Mouse (Mus musculus): ENCODE results near the gene Olfr700. TPM values are rescaled to one million over a fixed set of nuclear protein-coding genes. Genes with fewer than 3 reads are reported as not detected.
"Not testable (repeated sequence)": the region's sequence is repeated elsewhere in the genome, so short reads cannot be mapped to it uniquely, and the experiment has no call there.

The Olfr700 gene
- not detected in 2 replicates for polyA plus RNA-seq (2015; fragmentation: Nextera tagmentation; extraction: Ambion mirVana)

GRCm38 (mm10) chr7:106808734-106809133, at the start of gene Olfr700:
TSS of gene Olfr700 (minus strand) at chr7:106808834.
- WGBS = 92% methylated on average over 1 of the region's 1 CpGs
- Histone ChIP-seq H3K4me3 (no peak within 1 kb of the TSS), H3K27ac (replicated peaks) (no peak within 1 kb of the TSS), H3K27me3 (no peaks in the 10 kb centered on the region), H3K36me3 (no peaks in the 10 kb centered on the region), H3K4me2 (replicated peaks) (no peak within 1 kb of the TSS), H3K4me1 (no peaks in the 10 kb centered on the region), H3K9ac (replicated peaks) (no peak within 1 kb of the TSS), H3K9me3 (no peaks in the 10 kb centered on the region)
- no peak for ATAC-seq (replicated peaks)

DNA sequence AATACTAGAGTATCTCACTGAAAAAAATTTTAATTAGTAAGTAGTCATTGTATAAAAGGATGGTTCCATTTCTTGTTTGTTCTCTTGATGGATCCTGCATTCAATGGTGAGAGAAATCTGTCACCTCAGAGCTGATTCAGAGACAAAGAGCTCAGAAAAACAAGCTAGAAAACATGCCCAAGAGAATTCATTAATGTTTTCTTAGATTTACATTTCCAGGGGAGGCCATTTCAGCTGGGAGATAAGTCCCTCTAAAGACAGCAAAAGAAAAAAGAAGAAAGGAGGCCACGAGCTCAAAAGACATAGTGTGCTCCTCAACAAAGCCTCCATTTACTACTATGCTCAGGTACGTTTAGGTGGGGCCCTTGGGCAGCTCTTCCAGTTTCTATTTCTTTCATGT, 34.4 kb upstream of the Olfr700 start, which contains the start of gene Olfr703:
Olfr703 (plus strand) TSS at position 301 of the 400 bp plus-strand sequence.
- Histone ChIP-seq H3K4me1 (no peaks in the 10 kb centered on the region), H3K4me2 (replicated peaks) (no peak within 1 kb of the TSS), H3K36me3 (no peaks in the 10 kb centered on the region), H3K27me3 (no peaks in the 10 kb centered on the region), H3K27ac (replicated peaks) (no peak within 1 kb of the TSS), H3K9ac (replicated peaks) (no peak within 1 kb of the TSS), H3K9me3 (no peaks in the 10 kb centered on the region; the same call in 1 of the 2 replicates), H3K4me3 (no peak within 1 kb of the TSS)
- WGBS = 73% methylated on average over 2 of the region's 2 CpGs
- no peak for ATAC-seq (replicated peaks)

- H3K27me3 ChIP-seq = no peaks in the 10 kb centered on the region
- no peak within 1 kb of the TSS for H3K4me3 ChIP-seq
- H3K4me1 ChIP-seq = no peaks in the 10 kb centered on the region
- no peak within 1 kb of the TSS for H3K4me2 ChIP-seq (replicated peaks)
- H3K27ac ChIP-seq (replicated peaks) = no peak within 1 kb of the TSS
- no peaks in the 10 kb centered on the region for H3K36me3 ChIP-seq
- ATAC-seq (replicated peaks) = no peak
- no peak within 1 kb of the TSS for H3K9ac ChIP-seq (replicated peaks)
- H3K9me3 ChIP-seq = no peaks in the 10 kb centered on the region
Observed at GRCm38 (mm10) chr7:106833793-106834192, 25.2 kb upstream of the Olfr700 start, which contains the start of gene Olfr702. TSS of gene Olfr702 (minus strand) at chr7:106833893.

- no peak for ATAC-seq (replicated peaks)
- no peaks in the 10 kb centered on the region for H3K36me3 ChIP-seq
- no peaks in the 10 kb centered on the region for H3K4me1 ChIP-seq
- no peaks in the 10 kb centered on the region for H3K27me3 ChIP-seq
- H3K9ac ChIP-seq (replicated peaks) = no peak overlapping the region
- no peak overlapping the region for H3K4me3 ChIP-seq
- H3K4me2 ChIP-seq (replicated peaks) = no peak overlapping the region
- no peak overlapping the region for H3K27ac ChIP-seq (replicated peaks)
- H3K9me3 ChIP-seq = no peaks in the 10 kb centered on the region
Observed at GRCm38 (mm10) chr7:106818414-106818813, 9.8 kb upstream of the Olfr700 start.

- Histone ChIP-seq H3K9ac (replicated peaks) (no peak overlapping the region), H3K4me2 (replicated peaks) (no peak overlapping the region), H3K36me3 (no peaks in the 10 kb centered on the region), H3K9me3 (no peaks in the 10 kb centered on the region), H3K4me3 (no peak overlapping the region), H3K27me3 (no peaks in the 10 kb centered on the region), H3K4me1 (no peaks in the 10 kb centered on the region), H3K27ac (replicated peaks) (no peak overlapping the region)
- WGBS = 67% methylated on average over 2 of the region's 2 CpGs
- no peak for ATAC-seq (replicated peaks)
Observed at GRCm38 (mm10) chr7:106815775-106816174, 7.1 kb upstream of the Olfr700 start.

- 66% methylated on average over 2 of the region's 2 CpGs for WGBS
Observed at GRCm38 (mm10) chr7:106813829-106814228, 5.2 kb upstream of the Olfr700 start, which contains the start of gene Olfr701. TSS of gene Olfr701 (plus strand) at chr7:106814129.

GRCm38 (mm10) chr7:106793098-106793497, 15.5 kb downstream of the Olfr700 start, which contains the start of gene Olfr699:
TSS of gene Olfr699 (minus strand) at chr7:106793198.
- H3K4me3 ChIP-seq = no peak within 1 kb of the TSS
- ATAC-seq (replicated peaks) = no peak
- H3K27me3 ChIP-seq = no peaks in the 10 kb centered on the region
- H3K36me3 ChIP-seq = no peaks in the 10 kb centered on the region
- H3K9me3 ChIP-seq = no peaks in the 10 kb centered on the region
- 98% methylated on average over 1 of the region's 1 CpGs for WGBS
- H3K4me1 ChIP-seq = no peaks in the 10 kb centered on the region
- no peak within 1 kb of the TSS for H3K9ac ChIP-seq (replicated peaks)
- no peak within 1 kb of the TSS for H3K27ac ChIP-seq (replicated peaks)
- no peak within 1 kb of the TSS for H3K4me2 ChIP-seq (replicated peaks)

More at GRCm38 (mm10) chr7:106813829-106814228, 5.2 kb upstream of the Olfr700 start, which contains the start of gene Olfr701:
- Histone ChIP-seq H3K27ac (replicated peaks) (no peak within 1 kb of the TSS), H3K9ac (replicated peaks) (no peak within 1 kb of the TSS), H3K4me1 (no peaks in the 10 kb centered on the region), H3K9me3 (no peaks in the 10 kb centered on the region), H3K4me2 (replicated peaks) (no peak within 1 kb of the TSS), H3K36me3 (no peaks in the 10 kb centered on the region), H3K4me3 (no peak within 1 kb of the TSS), H3K27me3 (no peaks in the 10 kb centered on the region)
- no peak for ATAC-seq (replicated peaks)

GRCm38 (mm10) chr7:106788330-106788729, 20.3 kb downstream of the Olfr700 start:
- no peak overlapping the region for H3K9ac ChIP-seq (replicated peaks)
- H3K4me2 ChIP-seq (replicated peaks) = no peak overlapping the region
- H3K36me3 ChIP-seq = no peaks in the 10 kb centered on the region
- no peaks in the 10 kb centered on the region for H3K27me3 ChIP-seq
- H3K27ac ChIP-seq (replicated peaks) = no peak overlapping the region
- ATAC-seq (replicated peaks) = no peak
- no peaks in the 10 kb centered on the region for H3K4me1 ChIP-seq
- H3K4me3 ChIP-seq = no peak overlapping the region
- no peaks in the 10 kb centered on the region for H3K9me3 ChIP-seq

- H3K9me3 ChIP-seq; H3K9ac ChIP-seq (replicated peaks); H3K4me2 ChIP-seq (replicated peaks); H3K27ac ChIP-seq (replicated peaks); H3K4me3 ChIP-seq; H3K4me1 ChIP-seq; ATAC-seq (replicated peaks); H3K36me3 ChIP-seq; H3K27me3 ChIP-seq: not testable (repeated sequence)
- 88% methylated on average over 2 of the region's 2 CpGs for WGBS
Observed at GRCm38 (mm10) chr7:106761008-106761407, 47.6 kb downstream of the Olfr700 start.

- 91% methylated on average over 2 of the region's 2 CpGs for WGBS
- Histone ChIP-seq H3K4me2 (replicated peaks) (no peak overlapping the region), H3K27me3 (no peaks in the 10 kb centered on the region), H3K9me3 (no peaks in the 10 kb centered on the region), H3K27ac (replicated peaks) (no peak overlapping the region), H3K36me3 (no peaks in the 10 kb centered on the region), H3K4me1 (no peaks in the 10 kb centered on the region), H3K9ac (replicated peaks) (no peak overlapping the region), H3K4me3 (no peak overlapping the region)
- no peak for ATAC-seq (replicated peaks)
Observed at GRCm38 (mm10) chr7:106758800-106759199, 49.8 kb downstream of the Olfr700 start.

Other genes with a start within 250 kb of the Olfr700 start
- gene Olfr693, start 128.2 kb downstream of the Olfr700 start, polyA plus RNA-seq (2015; fragmentation: Nextera tagmentation; extraction: Ambion mirVana) = not detected in 2 replicates
- gene Olfr694, start 117.0 kb downstream of the Olfr700 start, polyA plus RNA-seq (2015; fragmentation: Nextera tagmentation; extraction: Ambion mirVana) = not detected in 2 replicates
- not detected in 2 replicates for gene Olfr695, start 92.4 kb downstream of the Olfr700 start, polyA plus RNA-seq (2015; fragmentation: Nextera tagmentation; extraction: Ambion mirVana)
- not detected in 2 replicates for gene Olfr697, start 66.4 kb downstream of the Olfr700 start, polyA plus RNA-seq (2015; fragmentation: Nextera tagmentation; extraction: Ambion mirVana)
- not detected in 2 replicates for gene Olfr698, start 53.4 kb downstream of the Olfr700 start, polyA plus RNA-seq (2015; fragmentation: Nextera tagmentation; extraction: Ambion mirVana)
- gene Olfr699, start 15.6 kb downstream of the Olfr700 start, polyA plus RNA-seq (2015; fragmentation: Nextera tagmentation; extraction: Ambion mirVana) = not detected in 2 replicates
- gene Olfr701, start 5.3 kb upstream of the Olfr700 start, polyA plus RNA-seq (2015; fragmentation: Nextera tagmentation; extraction: Ambion mirVana) = not detected in 2 replicates
- gene Olfr702, start 25.1 kb upstream of the Olfr700 start, polyA plus RNA-seq (2015; fragmentation: Nextera tagmentation; extraction: Ambion mirVana) = not detected in 2 replicates
- not detected in 2 replicates for gene Olfr703, start 34.5 kb upstream of the Olfr700 start, polyA plus RNA-seq (2015; fragmentation: Nextera tagmentation; extraction: Ambion mirVana)
- not detected in 2 replicates for gene Olfr704, start 54.4 kb upstream of the Olfr700 start, polyA plus RNA-seq (2015; fragmentation: Nextera tagmentation; extraction: Ambion mirVana)
- gene Olfr705, start 68.1 kb upstream of the Olfr700 start, polyA plus RNA-seq (2015; fragmentation: Nextera tagmentation; extraction: Ambion mirVana) = not detected in 2 replicates
- not detected in 2 replicates for gene Olfr706, start 79.3 kb upstream of the Olfr700 start, polyA plus RNA-seq (2015; fragmentation: Nextera tagmentation; extraction: Ambion mirVana)
- gene Olfr707, start 92.4 kb upstream of the Olfr700 start, polyA plus RNA-seq (2015; fragmentation: Nextera tagmentation; extraction: Ambion mirVana) = not detected in 2 replicates
- gene Olfr1532-ps1, start 99.2 kb upstream of the Olfr700 start, polyA plus RNA-seq (2015; fragmentation: Nextera tagmentation; extraction: Ambion mirVana) = not detected in 2 replicates
- gene Olfr709-ps1, start 123.4 kb upstream of the Olfr700 start, polyA plus RNA-seq (2015; fragmentation: Nextera tagmentation; extraction: Ambion mirVana) = not detected in 2 replicates
- not detected in 2 replicates for gene Olfr710, start 139.5 kb upstream of the Olfr700 start, polyA plus RNA-seq (2015; fragmentation: Nextera tagmentation; extraction: Ambion mirVana)
- not detected in 2 replicates for gene Olfr6, start 155.1 kb upstream of the Olfr700 start, polyA plus RNA-seq (2015; fragmentation: Nextera tagmentation; extraction: Ambion mirVana)
- not detected in 2 replicates for gene Olfr711, start 166.6 kb upstream of the Olfr700 start, polyA plus RNA-seq (2015; fragmentation: Nextera tagmentation; extraction: Ambion mirVana)
- gene Olfr2, start 197.2 kb upstream of the Olfr700 start, polyA plus RNA-seq (2015; fragmentation: Nextera tagmentation; extraction: Ambion mirVana) = not detected in 2 replicates
- gene Olfr713, start 222.3 kb upstream of the Olfr700 start, polyA plus RNA-seq (2015; fragmentation: Nextera tagmentation; extraction: Ambion mirVana) = not detected in 2 replicates